Mouse (Mus musculus) lung, adult 18-20 months (tissue): ENCODE measurements around the gene B9d1.

Experiments
- DNase-seq, 2 experiments: peaks; one replicate each; pipeline ENCODE4 v3.0.0; 2022; ENCODE audit warnings: mixed read lengths in 2 of 2

Gene B9d1

DNA sequence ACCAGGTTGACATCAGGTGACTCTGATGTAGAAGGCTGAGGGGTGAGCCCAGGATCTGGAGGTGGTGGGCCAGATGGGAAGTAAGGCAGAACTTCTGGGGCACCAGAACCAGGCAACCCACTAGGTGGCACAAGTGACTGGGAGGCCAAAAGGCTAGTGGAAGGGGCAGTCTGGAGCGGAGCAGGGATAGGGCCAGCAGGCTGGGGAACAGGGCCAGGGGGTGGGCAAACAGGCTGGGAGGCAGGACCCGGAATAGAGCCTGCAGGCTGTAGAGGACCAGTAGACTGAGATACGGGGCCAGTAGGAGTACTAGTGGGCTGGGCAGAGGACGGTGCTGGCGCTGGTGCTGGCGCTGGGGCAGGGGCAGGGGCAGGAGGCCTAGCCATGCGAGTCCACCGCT, 15.1 kb upstream of the B9d1 start:
- DNase-seq, result no peak

DNA sequence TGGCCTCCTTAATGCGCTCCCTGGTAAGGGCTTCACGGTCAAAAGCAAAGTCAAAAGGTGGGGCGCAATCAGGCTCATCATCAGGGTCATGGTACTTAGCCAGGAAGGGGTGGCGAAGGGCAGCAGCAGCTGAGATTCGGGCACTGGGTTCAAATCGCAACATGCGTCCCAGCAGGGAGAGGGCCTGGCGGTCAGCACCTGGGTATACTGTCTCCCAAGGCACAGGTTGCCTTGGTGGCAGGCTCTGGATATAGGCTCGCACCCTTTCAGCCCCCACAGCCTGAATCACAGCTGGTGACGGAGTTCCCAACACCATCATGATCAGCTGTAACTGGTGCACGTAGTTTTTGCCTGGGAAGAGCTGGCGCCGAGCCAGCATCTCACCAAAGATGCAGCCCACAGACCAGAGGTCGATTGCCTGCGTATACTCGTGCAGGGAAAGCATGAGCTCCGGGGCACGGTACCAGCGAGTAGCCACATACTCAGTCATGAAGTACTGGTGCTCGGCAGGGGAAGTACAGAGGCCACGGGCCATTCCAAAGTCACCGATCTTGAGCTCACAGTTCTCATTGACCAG, 13.9 kb upstream of the B9d1 start:
- DNase-seq, result no peak

DNA sequence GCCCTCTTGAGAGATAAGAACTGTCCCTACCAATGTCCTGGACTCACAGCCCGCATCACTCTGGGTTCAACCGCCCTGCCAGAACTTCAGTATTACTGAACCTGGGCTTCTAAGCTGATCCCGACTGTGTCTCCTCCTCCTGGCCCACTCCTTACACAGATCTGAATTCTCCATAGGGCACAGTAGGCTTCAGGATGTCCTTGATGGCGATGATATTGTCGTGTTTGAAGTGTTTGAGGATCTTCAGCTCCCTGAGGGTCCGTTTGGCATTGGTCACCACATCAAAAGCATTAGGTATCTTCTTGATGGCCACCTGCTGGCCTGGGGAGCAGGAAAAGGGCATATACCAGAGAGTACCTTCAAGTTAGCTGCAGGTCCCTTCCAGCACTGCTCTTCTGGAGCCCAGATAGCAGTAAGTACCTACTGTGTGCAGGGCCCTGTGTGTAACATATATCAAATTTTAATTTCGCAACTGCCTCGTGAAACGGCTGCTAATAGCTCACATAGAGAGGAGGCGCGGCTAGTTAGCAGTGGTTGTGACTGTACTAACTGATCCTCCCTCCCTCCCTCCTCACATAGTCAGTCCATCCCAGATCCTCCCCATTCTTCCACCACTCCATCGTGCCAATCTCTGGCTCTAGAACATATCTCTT, 12.1 kb upstream of the B9d1 start:
- no peak for DNase-seq

DNA sequence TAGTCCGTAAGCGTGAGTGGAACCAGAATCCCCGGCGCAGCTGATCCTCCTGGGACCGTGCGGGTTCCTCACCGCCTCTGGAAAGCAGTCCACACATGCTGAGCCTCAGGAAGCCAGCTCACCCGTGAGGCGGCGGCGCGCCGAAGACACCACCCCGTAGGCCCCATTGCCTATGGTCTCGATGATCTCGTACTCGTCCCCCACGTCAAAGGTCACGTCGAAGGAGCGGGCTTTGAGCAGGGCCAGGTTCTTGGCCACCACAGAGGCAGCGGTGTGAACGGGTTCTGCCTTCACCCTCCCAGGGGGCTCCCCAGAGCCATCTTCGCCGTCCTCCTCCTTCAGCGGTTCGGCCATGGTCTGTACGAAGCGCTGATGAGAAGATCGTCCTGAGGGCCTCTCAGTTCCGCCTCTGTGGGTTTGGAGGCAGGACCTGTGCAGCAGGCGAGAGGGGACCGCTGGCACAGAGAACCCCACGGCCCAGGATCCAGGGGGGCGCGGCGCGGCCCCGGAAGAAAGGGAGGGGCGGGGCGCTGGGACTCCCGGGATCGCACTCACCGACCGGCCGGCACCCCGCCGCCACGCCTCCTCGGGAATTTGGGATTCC, 11.3 kb upstream of the B9d1 start:
- DNase-seq, result peak in 1 of 2 experiments; percentile 35

DNA sequence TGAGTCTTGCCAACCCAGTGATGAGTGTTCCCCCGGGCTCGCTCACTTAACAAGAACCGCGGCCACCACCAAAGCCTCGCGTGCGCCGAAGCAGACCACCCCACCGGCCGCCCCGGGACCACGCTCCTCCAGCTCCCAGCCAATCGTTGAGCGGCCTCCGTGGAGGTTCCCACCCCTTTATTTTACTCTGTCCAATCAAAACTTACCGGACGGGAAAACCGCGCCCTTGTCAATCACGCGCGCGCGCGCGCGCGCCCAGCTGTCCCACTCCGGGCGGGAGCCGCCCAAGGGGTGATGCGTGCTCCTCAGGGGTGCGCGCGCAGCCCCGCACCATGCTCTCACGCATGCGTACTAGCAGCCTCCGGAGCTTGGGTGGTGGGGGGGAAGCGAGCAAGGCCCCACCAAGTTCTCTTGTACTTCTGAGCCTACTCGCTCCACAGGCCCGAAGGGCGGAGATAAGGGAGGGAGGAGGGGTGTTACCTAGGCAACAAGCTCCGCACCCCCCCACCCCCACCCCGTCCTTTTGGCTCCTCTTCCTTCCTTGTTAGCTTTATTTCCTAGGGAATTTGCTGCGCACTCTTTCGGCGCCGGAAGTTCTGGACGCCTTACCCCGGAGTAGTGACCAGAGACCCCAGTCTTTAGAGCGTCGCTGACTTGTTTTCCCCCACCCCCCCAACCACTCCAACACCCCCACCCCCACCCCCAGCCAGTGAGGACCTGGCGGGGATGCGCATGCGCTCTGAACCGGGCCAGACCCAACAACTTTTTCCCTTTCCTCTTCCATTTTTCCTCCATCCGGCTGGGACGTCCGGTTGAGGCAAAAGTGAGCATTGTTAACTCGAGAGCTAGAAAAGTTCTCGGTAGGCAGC, 10.6 kb upstream of the B9d1 start, which contains the start of gene Mapk7:
Gene Mapk7, minus strand, starts transcription at position 278 of the 869 bp plus-strand sequence.
- DNase-seq, result peak; percentile 97 to 98

DNA sequence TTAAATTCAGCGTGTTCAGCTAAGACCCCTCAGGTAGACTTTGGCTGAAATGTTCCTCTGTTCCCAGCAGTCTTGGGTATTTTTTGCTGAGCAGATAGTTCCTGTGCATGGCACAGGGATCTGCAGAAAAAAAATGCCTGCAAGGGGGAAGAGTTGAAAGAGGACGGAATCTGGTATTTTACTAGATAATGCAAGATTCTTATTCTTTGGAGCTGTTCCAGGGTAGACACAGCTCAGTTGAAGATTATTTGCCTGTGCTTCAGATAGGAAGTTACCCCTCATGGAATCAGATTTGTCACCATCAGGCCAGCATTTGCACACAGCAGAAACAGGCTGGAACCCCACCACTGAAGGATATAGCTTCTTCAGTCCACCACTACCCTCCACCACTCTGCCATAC, 9.4 kb upstream of the B9d1 start:
- no peak for DNase-seq

DNA sequence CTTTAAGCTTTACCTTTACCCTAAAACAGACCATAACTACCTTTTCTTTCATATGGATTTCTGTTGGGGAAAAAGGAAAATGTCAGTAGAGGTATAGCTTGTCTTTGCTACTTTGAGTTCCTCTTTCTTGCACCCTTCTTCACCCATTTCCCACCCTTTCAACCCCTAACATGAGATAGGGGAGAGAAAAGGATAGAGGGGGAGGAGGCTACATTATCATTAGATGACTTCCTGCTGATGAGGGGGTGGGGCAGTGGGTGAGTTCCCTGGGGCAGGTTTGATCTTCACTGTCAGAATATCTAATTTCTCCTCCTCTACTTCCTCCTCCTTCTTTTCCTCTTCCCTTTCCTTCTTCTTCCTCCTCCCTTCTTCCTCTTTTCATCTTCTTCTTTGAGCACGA, 7.5 kb upstream of the B9d1 start:
- DNase-seq, result no peak

DNA sequence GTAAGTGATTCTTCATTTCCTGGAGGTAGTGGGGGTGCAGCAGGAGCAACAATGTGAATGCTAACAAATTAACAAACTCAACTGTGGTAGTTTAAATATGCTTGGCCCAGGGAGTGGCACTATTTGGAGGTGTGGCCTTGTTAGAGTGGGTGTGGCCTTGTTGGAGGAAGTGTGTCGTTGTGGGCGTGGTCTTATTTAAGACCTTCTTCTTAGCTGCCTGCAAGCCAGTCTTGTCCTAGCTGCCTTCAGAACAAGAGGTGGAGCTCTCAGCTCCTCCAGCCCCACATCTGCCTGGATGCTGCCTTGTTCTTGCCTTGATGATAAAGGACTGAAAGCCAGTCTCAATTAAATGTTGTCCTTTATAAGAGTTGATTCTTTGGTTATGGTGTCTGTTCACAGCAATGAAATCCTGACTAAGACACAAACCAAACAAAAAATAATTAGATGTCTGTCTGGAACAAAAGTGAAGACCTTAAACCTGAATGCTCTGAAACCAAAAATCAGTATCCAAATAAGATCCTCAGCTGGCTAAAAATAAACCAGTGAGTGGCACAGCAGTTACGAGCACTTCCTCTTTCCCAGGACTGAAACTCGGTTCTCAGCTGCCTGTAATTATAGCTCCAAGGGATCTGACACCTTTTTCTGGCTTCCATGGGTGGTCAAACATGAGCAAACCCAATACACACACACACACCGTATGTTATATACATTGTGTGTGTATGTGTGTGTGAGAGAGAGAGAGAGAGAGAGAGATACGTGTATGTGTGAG, 6.0 kb upstream of the B9d1 start:
- DNase-seq, result no peak

DNA sequence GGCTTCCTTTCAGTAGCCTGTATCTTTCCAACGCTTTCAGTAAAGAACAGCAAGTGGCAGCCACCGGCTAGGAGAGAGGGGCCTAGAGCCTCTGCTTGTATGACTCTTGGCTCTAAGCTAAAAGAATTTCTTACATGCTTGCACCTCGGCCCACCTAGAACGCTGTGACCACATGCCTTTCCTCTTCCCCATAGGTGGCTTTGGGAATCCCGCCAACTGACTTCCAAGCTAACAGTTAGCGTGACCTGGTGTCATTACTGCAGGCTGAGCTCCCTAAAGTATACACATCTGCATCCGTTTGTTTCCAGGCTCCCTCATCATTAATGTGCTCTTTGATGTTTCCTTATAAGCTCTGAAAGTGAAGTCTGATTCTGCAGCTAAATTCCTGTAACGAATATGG, 1.0 kb upstream of the B9d1 start:
- no peak for DNase-seq

DNA sequence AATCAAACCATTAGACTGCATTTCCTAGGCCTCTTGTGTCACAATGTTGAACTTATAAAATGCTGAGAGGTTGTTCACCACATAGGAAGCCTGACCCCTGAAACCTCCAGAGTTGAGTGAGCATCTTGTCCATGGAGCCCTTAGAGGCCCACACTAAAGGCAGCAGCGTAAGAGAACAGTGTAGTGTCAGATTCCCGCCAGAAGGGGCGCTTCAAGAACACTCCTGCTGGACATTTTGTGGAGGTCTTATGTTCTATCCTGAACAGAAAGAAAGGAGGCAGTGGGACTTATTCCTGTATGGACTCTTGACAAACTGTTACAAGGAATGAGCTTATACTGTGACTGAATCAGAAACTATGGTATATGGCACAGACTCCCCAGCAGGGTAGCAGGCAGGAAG, 10.0 kb downstream of the B9d1 start:
- peak; percentile 41 to 70 for DNase-seq

DNA sequence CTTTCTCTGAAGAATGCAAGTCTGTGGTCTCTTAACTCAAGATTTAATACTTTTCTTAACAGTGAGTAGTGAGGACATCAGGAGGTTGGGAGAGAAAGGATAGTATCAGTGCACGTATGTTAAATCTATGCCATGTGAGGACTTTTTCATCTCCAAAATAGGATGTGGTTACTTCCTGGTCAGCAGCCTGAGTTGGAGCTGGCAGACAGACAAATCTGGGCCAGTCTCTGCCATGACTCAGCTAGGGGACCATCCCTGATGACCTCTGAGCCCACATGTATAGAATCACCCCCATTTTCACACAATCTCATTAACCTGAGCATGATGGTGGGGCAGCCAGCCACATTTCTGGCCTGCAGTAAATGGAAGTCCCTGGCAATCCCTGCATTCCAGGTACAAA, 13.0 kb downstream of the B9d1 start:
- DNase-seq, result no peak

DNA sequence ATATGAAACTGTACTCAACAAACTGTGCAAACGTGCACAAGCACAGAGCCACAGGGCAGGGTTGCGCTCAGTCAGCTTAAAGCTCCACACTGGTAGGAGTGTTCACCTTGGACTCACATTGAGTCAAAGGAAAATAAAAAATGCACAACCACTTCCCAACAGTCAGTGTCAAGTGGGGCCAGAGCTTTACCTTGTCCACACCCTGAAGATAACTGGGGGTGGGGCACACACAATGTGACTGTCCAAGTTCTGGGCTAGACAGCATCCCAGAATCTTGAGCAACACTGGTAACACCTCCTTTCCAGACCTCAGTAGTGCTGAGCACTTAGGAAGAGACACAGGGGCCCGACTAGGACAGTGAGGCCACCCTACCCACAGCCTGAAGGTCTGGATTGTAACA, 13.9 kb downstream of the B9d1 start:
- DNase-seq, result no peak

DNA sequence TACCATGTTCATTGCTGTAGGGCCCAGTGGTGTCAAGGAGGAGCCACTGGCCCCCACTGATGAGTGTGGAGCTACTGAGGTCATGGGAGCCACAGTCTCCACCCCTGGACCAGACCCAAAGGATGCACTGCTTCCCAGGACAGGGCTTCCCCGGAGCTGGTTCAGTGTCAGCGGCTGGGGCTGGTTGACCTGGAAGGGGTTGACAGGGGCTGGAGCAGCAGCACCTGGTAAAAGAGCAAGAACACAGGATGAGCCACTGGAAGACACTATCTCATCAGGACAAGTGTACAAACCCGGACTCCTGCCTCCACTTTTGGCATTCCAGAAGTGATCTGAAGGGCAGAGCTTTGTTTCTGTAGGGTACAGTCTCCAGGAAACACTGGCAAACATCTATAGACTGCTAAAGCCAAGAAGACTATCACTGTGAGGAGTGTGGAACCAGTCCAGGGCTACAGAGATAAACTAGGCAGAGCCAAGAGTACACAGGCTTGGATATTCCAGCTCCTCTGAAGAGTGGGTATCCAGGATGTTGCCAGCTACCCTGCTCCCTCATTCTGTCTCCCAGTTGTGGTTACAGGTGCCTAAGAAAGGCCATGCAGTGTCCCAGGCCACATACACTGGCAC, 14.7 kb downstream of the B9d1 start:
- no peak for DNase-seq

DNA sequence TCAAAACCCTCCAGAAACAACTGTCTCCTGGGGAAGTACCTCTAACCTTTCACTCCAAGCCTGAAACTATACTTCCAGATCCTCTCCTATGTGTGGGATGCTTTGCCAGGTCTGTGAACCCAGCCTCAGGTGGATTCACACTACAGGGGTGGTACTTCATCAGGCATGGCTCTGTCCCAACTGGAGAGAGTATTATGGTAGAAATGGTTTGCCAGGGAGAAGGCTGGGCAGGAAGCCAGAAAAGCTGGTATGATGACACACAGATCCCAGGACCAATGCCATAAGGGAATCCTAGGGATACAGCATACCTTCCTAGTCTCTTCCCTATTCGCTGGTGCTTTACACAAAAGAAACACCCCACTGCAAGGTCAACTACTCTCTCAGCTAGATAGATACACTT, 21.9 kb downstream of the B9d1 start:
- peak in 1 of 2 experiments; percentile 30 for DNase-seq

DNA sequence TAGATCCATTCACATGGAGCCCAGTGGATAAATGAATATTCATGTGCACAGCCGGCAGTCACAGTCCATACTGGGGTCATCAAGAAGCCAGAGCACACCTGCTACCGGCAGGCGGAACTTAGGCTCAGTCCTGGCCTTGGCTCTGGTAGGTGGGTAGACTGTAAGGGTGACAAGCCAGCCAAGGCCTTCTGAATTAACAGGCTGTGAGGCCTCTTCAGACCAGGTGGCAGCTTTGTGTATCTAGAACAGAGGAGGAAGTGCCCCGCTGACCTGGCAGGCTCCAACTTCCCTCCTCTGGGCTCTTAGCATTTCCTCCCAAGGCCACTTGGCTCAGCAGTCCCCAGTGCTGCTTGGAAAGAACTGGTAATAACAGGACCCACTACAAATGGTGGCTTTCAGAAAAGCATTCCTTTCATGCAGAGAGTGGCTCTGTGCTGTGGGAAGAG, 24.3 kb downstream of the B9d1 start:
- peak; percentile 71 to 80 for DNase-seq

DNA sequence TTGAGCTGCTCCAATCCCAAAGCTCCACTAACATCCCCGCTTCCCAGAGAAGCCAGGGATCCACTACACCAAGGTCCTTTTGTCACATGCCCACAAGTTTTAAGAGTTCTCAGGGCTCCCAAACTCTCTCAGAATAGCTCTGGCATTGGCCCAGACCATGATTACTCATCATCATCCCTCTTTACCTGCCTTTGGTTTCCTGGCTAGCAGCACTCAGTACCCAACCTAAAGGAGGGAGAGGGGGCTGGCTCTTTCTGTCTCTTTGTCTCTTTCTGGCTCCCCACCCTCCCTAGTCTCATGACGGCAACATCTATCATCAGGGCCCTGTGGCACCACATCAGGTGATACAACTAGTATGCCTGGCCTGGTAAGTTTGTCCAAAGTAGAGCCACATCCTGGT, 27.9 kb downstream of the B9d1 start:
- DNase-seq, result peak; percentile 52 to 70

DNA sequence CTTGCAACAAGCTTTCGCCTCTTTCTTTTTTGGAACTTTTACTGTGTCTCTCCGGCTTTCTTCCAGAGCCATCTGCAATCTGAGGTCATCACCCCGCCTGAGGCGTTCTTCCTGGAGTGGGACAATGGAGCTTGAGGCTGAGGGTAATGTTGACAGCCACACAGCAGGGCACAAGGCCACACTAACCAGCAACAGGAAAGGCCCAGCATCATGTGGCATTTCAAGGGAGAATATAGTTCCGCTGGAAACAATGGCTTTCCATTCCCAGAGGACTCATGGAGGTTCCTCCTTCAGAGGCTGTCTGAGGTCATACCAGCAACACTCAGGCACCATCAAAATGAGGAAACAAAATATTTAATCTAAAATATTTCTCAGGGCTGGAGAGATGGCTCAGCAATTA, 28.6 kb downstream of the B9d1 start:
- peak; percentile 71 to 76 for DNase-seq

DNA sequence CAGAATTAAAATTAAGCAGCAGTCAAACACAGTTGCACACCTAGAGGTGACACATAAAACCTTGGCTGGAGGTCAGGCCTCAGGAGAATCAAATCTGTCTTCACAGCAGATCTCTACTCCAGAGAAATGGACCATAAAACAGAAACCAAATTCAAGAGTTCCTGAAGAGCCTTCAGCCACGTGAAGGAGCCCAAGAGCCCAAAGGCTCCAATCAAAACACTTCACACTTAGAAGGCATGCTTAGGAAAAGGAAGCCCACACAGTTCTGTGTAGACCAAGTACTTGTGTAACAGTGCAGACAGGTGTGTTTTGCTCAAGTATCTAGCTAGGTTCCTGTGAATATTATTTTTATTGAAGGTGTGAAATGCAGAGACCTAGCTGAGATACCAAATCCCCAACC, 30.6 kb downstream of the B9d1 start:
- DNase-seq, result peak; percentile 40 to 56

DNA sequence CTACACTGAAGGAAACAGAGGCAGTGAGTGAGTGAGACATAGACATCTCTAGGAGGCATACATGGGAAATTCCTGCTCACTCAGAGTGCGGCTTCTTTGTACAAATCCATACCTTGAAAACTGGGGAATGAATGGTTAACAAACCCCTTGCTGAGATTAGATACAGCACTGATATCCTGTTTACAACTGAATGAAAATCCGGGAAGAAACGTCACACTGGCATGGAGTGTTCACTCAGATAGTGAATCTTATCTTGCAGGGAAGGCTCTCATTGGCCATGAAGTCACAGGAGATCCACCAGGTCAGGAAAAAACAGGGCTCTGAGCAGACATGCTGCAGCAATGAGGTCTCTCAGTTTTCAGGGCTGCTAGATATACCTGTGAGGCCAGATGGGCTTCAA, 32.0 kb downstream of the B9d1 start:
- peak in 1 of 2 experiments; percentile 29 for DNase-seq

DNA sequence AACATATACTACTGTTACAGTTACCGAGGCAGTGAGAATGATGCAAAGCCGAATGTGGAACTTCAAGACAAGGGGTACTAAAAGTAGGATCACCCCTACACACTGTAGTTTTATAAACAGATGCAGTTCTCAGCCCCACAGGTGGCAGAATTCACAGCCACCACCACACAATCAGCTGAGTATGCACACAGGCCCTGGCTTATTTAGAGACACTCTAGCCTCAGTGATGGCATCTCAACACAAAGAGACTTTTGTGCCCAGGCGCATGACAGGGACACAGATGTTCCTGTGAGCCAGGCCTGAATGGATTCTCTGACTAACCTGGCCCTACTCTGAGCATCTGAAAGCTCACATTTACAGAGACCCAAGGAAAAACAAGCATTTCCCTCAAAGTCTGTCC, 32.4 kb downstream of the B9d1 start:
- DNase-seq, result no peak

DNA sequence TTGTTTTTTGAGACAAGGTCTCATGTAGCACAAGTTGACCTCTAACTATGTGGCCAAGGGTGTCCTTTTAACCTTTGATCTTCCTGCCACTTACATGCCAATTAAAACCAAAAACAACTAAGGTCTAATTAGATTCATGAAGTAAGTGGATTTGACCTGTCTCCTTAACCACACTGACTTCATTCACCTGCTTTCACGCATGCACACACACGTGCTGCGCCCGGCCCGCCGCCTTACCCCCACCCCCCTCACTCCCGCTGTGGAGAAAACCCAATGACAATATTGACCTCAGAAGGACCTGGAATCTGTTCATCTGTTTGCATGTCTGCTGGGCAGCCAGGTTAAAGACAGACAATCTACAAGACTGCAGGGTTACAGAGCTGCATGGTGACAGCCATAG, 35.7 kb downstream of the B9d1 start:
- no peak for DNase-seq

DNA sequence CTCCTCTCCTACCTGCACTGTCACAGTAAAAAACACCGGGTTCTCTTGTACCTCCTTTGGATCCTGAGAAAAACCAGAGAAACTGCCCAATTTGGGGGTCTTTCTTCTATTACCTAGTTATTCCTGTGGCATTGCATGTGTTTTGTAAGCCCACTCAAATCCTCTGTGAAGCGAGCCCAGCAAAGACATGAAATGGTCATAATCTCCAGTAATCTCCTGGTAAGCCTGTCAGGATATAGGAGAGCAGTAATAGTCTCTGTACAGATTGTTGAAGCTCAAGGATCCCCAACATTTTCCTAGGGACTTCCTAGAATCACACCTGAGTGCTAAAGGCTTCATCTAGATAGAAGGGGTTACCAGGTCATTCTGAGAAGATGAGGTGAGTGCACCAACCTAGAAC, 36.2 kb downstream of the B9d1 start:
- no peak for DNase-seq
